Mouse (Mus musculus): Measurements from ENCODE around the gene Abtb1.

The Abtb1 gene

GRCm38 (mm10) chr6:88841781-88842689, at the start of gene Abtb1:
Gene Abtb1, minus strand, starts transcription at chr6:88841984.
- DNase-seq (ENCODE audit: low spot score), result peak; percentile 99

GRCm38 (mm10) chr6:88890832-88891231, 49.0 kb upstream of the Abtb1 start:
- DNase-seq (ENCODE audit: low spot score), result no peak

- no peak for DNase-seq (ENCODE audit: low spot score)
These were observed 47.7 kb upstream of the Abtb1 start for GRCm38 (mm10) chr6:88889410-88890042.

- no peak for DNase-seq (ENCODE audit: low spot score)
These were observed 44.7 kb upstream of the Abtb1 start for GRCm38 (mm10) chr6:88886417-88886967.

- DNase-seq (ENCODE audit: low spot score), result no peak
These were observed 44.0 kb upstream of the Abtb1 start for GRCm38 (mm10) chr6:88885644-88886416.

- no peak for DNase-seq (ENCODE audit: low spot score)
These were observed 42.9 kb upstream of the Abtb1 start for GRCm38 (mm10) chr6:88884690-88885089.

- no peak for DNase-seq (ENCODE audit: low spot score)
These were observed 42.4 kb upstream of the Abtb1 start for GRCm38 (mm10) chr6:88884195-88884594.

GRCm38 (mm10) chr6:88881334-88881733, 39.5 kb upstream of the Abtb1 start:
- no peak for DNase-seq (ENCODE audit: low spot score)

GRCm38 (mm10) chr6:88879471-88879870, 37.7 kb upstream of the Abtb1 start:
- no peak for DNase-seq (ENCODE audit: low spot score)

GRCm38 (mm10) chr6:88874868-88875508, 33.2 kb upstream of the Abtb1 start, which contains the start of gene Podxl2:
Gene Podxl2, minus strand, starts transcription at chr6:88875044.
- peak; percentile 82 for DNase-seq (ENCODE audit: low spot score)

GRCm38 (mm10) chr6:88873965-88874867, 32.4 kb upstream of the Abtb1 start:
- no peak for DNase-seq (ENCODE audit: low spot score)

- DNase-seq (ENCODE audit: low spot score), result no peak
These were observed 31.0 kb upstream of the Abtb1 start for GRCm38 (mm10) chr6:88872811-88873210.

- peak; percentile 60 for DNase-seq (ENCODE audit: low spot score)
These were observed 29.8 kb upstream of the Abtb1 start for GRCm38 (mm10) chr6:88871546-88871945.

GRCm38 (mm10) chr6:88870594-88870993, 28.8 kb upstream of the Abtb1 start:
- no peak for DNase-seq (ENCODE audit: low spot score)

- DNase-seq (ENCODE audit: low spot score), result no peak
These were observed 27.7 kb upstream of the Abtb1 start for GRCm38 (mm10) chr6:88869459-88869858.

GRCm38 (mm10) chr6:88865704-88866103, 23.9 kb upstream of the Abtb1 start:
- DNase-seq (ENCODE audit: low spot score), result no peak

GRCm38 (mm10) chr6:88860914-88861313, 19.1 kb upstream of the Abtb1 start:
- DNase-seq (ENCODE audit: low spot score), result peak; percentile 60

- no peak for DNase-seq (ENCODE audit: low spot score)
These were observed 16.6 kb upstream of the Abtb1 start for GRCm38 (mm10) chr6:88858341-88858740.

- no peak for DNase-seq (ENCODE audit: low spot score)
These were observed 16.0 kb upstream of the Abtb1 start for GRCm38 (mm10) chr6:88857830-88858229.

- DNase-seq (ENCODE audit: low spot score), result no peak
These were observed 15.5 kb upstream of the Abtb1 start for GRCm38 (mm10) chr6:88857249-88857648.

- peak; percentile 79 for DNase-seq (ENCODE audit: low spot score)
These were observed 13.9 kb upstream of the Abtb1 start for GRCm38 (mm10) chr6:88855636-88856035.

All from layer of hippocampus, adult 11-12 months (tissue).